Mouse (Mus musculus): Measurements from ENCODE around the gene Utp11.

DNA sequence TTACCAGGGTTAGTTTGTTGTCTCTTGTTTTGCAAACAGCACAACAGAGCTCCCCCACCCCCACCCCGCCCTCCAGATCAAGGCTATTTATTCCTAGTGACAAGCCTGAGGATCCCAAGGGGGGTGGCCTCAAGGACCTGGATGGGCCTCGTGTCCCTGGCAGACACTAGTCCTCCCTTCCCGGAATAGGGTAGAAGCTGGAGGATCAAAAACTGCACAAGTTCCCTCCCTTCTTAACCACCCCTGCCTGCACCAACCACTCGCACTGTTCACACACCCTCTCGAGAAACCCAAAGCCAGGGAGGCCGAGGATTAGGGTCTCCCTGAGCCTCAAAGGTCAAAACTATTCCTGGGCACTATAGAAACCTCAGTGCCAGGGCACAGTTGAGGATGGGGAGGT, 6.4 kb upstream of the Utp11 start:
- no peak for TF ChIP-seq CTCF (IDR thresholded peaks at IDR 0.05; ENCODE audit: insufficient read depth, low read depth, low read length)
- no peak for TF ChIP-seq POLR2A (IDR thresholded peaks at IDR 0.05; ENCODE audit: insufficient read depth, low read depth, low read length)
